In genomic region chr2:136149530-136149929, GRCm38 (mm10) we compare ENCODE assay signal across 8 mouse cellular contexts.
DNase-seq lines count a peak whose midpoint lies in the region; ATAC-seq lines count a peak whose summit lies in the region.
"Had no signal": no experiment of that assay in that cellular context is flagged by ENCODE, and none has a peak within 500 bp of the region (broad histone marks: within the 10 kb centered on the region; RNA-seq: fewer than 3 reads in every experiment).

No protein-coding gene starts in this region.

- no peak overlapping the region for H3K9ac ChIP-seq in kidney, embryonic 16.5 days (replicated peaks; ENCODE audit: low read length)
- H3K9ac ChIP-seq in neural tube, embryonic 14.5 days (replicated peaks; ENCODE audit: low read depth, low read length) = no peak overlapping the region

- H3K4me3 ChIP-seq in kidney, embryonic 16.5 days (ENCODE audit: low read length) = no peak overlapping the region
- H3K4me3 ChIP-seq in neural tube, embryonic 14.5 days (ENCODE audit: low read depth, low read length) = no peak overlapping the region

- no peak overlapping the region for H3K27ac ChIP-seq in kidney, embryonic 16.5 days (ENCODE audit: low read length)
- no peak overlapping the region for H3K27ac ChIP-seq in neural tube, embryonic 14.5 days (ENCODE audit: low read depth, low read length)
- H3K27ac ChIP-seq: macrophage had no signal

- no peaks in the 10 kb centered on the region for H3K27me3 ChIP-seq in kidney, embryonic 16.5 days (ENCODE audit: insufficient read depth, low read length)
- H3K27me3 ChIP-seq in neural tube, embryonic 14.5 days (ENCODE audit: control insufficient read depth, insufficient read depth, low read length) = no peaks in the 10 kb centered on the region

- 0 out of 2 replicates have a peak overlapping the region, but pooled peaks have one; percentile 23 for H3K4me2 ChIP-seq in kidney, embryonic 16.5 days (replicated peaks; ENCODE audit: low read depth, low read length)
- H3K4me2 ChIP-seq in neural tube, embryonic 14.5 days (ENCODE audit: low read depth, low read length) = no peak overlapping the region

- H3K9me3 ChIP-seq in kidney, embryonic 16.5 days (ENCODE audit: low read length) = no peaks in the 10 kb centered on the region
- no peaks in the 10 kb centered on the region for H3K9me3 ChIP-seq in neural tube, embryonic 14.5 days (ENCODE audit: control insufficient read depth, low read length)

- peak; percentile 69; the same call in 1 of the 2 replicates for ATAC-seq in kidney, embryonic 16.5 days (ENCODE audit: low FRiP score, low TSS enrichment)
- peak; percentile 62 for ATAC-seq in neural tube, embryonic 14.5 days (ENCODE audit: low read depth)

- 15% methylated on average over 4 of the region's 4 CpGs for WGBS in kidney, embryonic 16.5 days
- 20% methylated on average over 4 of the region's 4 CpGs for WGBS in neural tube, embryonic 14.5 days

- no peaks in the 10 kb centered on the region for H3K36me3 ChIP-seq in kidney, embryonic 16.5 days (ENCODE audit: insufficient read depth, low read length)
- no peaks in the 10 kb centered on the region for H3K36me3 ChIP-seq in neural tube, embryonic 14.5 days (ENCODE audit: control insufficient read depth, insufficient read depth, low read length)

- DNase-seq in 3T3-L1 (ENCODE audit: low read depth, low spot score) (peak; percentile 62), 416B (ENCODE audit: low read depth) (peak; percentile 68)
- DNase-seq in embryo, embryonic 11 days = peak; percentile 68
- DNase-seq in adrenal gland, postnatal 4 days (ENCODE audit: low spot score in 2 of 2) = no peak
- no peak for DNase-seq in adrenal gland, adult 8-10 months

- H3K4me1 ChIP-seq in kidney, embryonic 16.5 days (ENCODE audit: insufficient read depth, low read length) = 0 out of 2 replicates have a peak, but pooled peaks cover 3% of the 10 kb centered on the region
- H3K4me1 ChIP-seq in neural tube, embryonic 14.5 days (ENCODE audit: control insufficient read depth, insufficient read depth, low read length) = no peaks in the 10 kb centered on the region

Comparison
In these comparisons a context has a peak if more than half of its experiments do, and no peak if none do; other contexts are left out.
1. DNase-seq: peak in 3T3-L1 (single experiment), 416B (single experiment) and embryo, embryonic 11 days (single experiment); none in adrenal gland, postnatal 4 days (0 of 2) and adrenal gland, adult 8-10 months (single experiment).